34 mouse cellular contexts compared by ENCODE assay signal in genomic region chr6:86992349-86992748, GRCm38 (mm10).
"Had no signal": no experiment of that assay in that cellular context is flagged by ENCODE, and none has a peak within 500 bp of the region (broad histone marks: within the 10 kb centered on the region; RNA-seq: fewer than 3 reads in every experiment).

No protein-coding gene starts in this region.

- H3K4me3 ChIP-seq: heart, embryonic 12.5 days; heart, embryonic 13.5 days; hindbrain, embryonic 10.5 days; hindbrain, embryonic 12.5 days; hindbrain, embryonic 13.5 days; hindbrain, embryonic 15.5 days; intestine, embryonic 15.5 days; kidney, embryonic 15.5 days; layer of hippocampus, adult 2 months; left cerebral cortex, adult 2 months had no signal

- H3K9ac ChIP-seq: heart, embryonic 12.5 days; heart, embryonic 13.5 days; hindbrain, embryonic 12.5 days; hindbrain, embryonic 13.5 days; hindbrain, embryonic 14.5 days; hindbrain, embryonic 15.5 days; intestine, embryonic 15.5 days; kidney, embryonic 15.5 days had no signal

- H3K4me2 ChIP-seq: heart, embryonic 11.5 days; heart, embryonic 12.5 days; heart, embryonic 13.5 days; hindbrain, embryonic 12.5 days; hindbrain, embryonic 13.5 days; hindbrain, embryonic 14.5 days; hindbrain, embryonic 15.5 days; intestine, embryonic 15.5 days; kidney, embryonic 15.5 days had no signal

- H3K9me3 ChIP-seq: heart, embryonic 12.5 days; heart, embryonic 13.5 days; hindbrain, embryonic 10.5 days; hindbrain, embryonic 12.5 days; hindbrain, embryonic 13.5 days; hindbrain, embryonic 15.5 days; intestine, embryonic 15.5 days; kidney, embryonic 15.5 days had no signal

- ATAC-seq: hindbrain, embryonic 16.5 days; hindbrain, postnatal 0 days; inflammation-experienced regulatory T-cells, adult 6 months; intestine, embryonic 15.5 days; intestine, embryonic 16.5 days; intestine, postnatal 0 days had no signal

- H3K27ac ChIP-seq: hindbrain, embryonic 10.5 days; hindbrain, embryonic 12.5 days; hindbrain, embryonic 13.5 days; hindbrain, embryonic 14.5 days; hindbrain, embryonic 15.5 days; hindbrain, postnatal 0 days; intestine, embryonic 15.5 days; kidney, embryonic 15.5 days; kidney, postnatal 0 days; layer of hippocampus, adult 2 months; left cerebral cortex, adult 2 months had no signal

- DNase-seq: heart, postnatal 10 days; heart, postnatal 14 days; heart, postnatal 36 days; heart, postnatal 4 days; kidney, adult 11 months; kidney, adult 18-20 months; kidney, adult 2 months; kidney, adult 8-10 months; kidney, adult 9 months; kidney, postnatal 10 days; kidney, postnatal 14 days; kidney, postnatal 25 days; kidney, postnatal 36 days; kidney, postnatal 4 days; layer of hippocampus, adult 9-11 months; layer of hippocampus, postnatal 36 days had no signal

- H3K4me1 ChIP-seq: hindbrain, embryonic 10.5 days; hindbrain, embryonic 12.5 days; hindbrain, embryonic 13.5 days; hindbrain, embryonic 15.5 days; intestine, embryonic 15.5 days had no signal

- H3K27me3 ChIP-seq: heart, embryonic 12.5 days; heart, embryonic 13.5 days; hindbrain, embryonic 12.5 days; hindbrain, embryonic 13.5 days; hindbrain, embryonic 15.5 days; intestine, embryonic 15.5 days; kidney, embryonic 15.5 days had no signal
